ENCODE assay signal across 27 mouse cellular contexts in the genomic region with DNA sequence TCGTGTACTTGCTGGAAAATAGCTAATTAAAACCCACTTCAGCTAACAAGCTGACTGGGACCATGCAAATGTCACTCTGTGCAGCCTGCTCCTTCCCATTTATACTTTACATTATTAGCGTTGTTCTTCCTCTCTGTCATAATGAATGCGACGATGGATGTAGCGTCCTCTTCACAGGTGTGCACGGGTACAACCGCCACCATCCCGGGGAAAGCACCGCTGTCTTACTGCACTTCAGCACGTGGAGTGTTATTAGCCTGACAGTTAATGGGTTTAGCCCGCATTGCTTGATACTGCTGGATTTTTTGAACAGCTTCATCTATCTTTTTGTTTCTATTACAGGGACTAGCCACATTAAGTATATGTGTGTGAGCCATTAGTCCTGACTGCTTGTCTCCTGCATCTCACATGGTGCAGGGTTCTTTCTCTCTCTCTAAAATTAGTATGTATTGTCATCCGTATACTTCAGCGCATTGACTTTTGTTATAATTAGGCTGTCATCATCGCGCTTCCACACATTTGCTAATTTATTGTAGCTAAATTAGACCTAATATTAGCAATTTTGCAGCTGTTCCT.
DNase-seq lines count a peak whose midpoint lies in the region; ATAC-seq and TF ChIP-seq lines count a peak whose summit lies in the region.
"Had no signal": no experiment of that assay in that cellular context is flagged by ENCODE, and none has a peak within 500 bp of the region (broad histone marks: within the 10 kb centered on the region; RNA-seq: fewer than 3 reads in every experiment).

No protein-coding gene starts in this region.

- DNase-seq in forebrain, embryonic 11.5 days (ENCODE audit: low spot score) = no peak
- DNase-seq in left cerebral cortex, adult 11 months (ENCODE audit: low spot score) = peak; percentile 1
- no peak for DNase-seq in left cerebral cortex, postnatal 25 days (ENCODE audit: low spot score in 2 of 2)
- DNase-seq in forebrain, embryonic 14.5 days (ENCODE audit: low spot score) = peak; percentile 30
- peak; percentile 22 for DNase-seq in forebrain, postnatal 0 days
- DNase-seq in gastrocnemius, postnatal 36 days = no peak
- DNase-seq: adrenal gland, adult 8-10 months; adrenal gland, postnatal 25 days; cerebellum, adult 11 months; cerebellum, adult 2 months; cerebellum, adult 9-11 months; cerebellum, postnatal 25 days; gastrocnemius, adult 2 months; gastrocnemius, postnatal 14 days; heart, adult 2 months; heart, postnatal 14 days; heart, postnatal 4 days; kidney, adult 2 months had no signal

- peak; percentile 58; the same call in 1 of the 2 replicates for ATAC-seq in forebrain, embryonic 12.5 days (ENCODE audit: low FRiP score)
- ATAC-seq in forebrain, embryonic 11.5 days (replicated peaks; ENCODE audit: low FRiP score) = no peak
- ATAC-seq in forebrain, embryonic 14.5 days = peak; percentile 44; the same call in 1 of the 2 replicates
- peak; percentile 80 for ATAC-seq in forebrain, postnatal 0 days
- no peak for ATAC-seq in intestine, postnatal 0 days
- ATAC-seq: activated CD4-positive, CD25-positive, alpha-beta regulatory T cell, adult 4 months; intestine, embryonic 15.5 days had no signal

- H3K4me1 ChIP-seq in forebrain, embryonic 12.5 days = no peaks in the 10 kb centered on the region
- no peaks in the 10 kb centered on the region for H3K4me1 ChIP-seq in forebrain, embryonic 11.5 days (replicated peaks; ENCODE audit: control insufficient read depth, insufficient read depth, low read length)
- H3K4me1 ChIP-seq in forebrain, embryonic 14.5 days (ENCODE audit: control insufficient read depth, insufficient read depth, low read length) = no peaks in the 10 kb centered on the region
- H3K4me1 ChIP-seq in forebrain, postnatal 0 days (ENCODE audit: insufficient read depth) = no peaks in the 10 kb centered on the region
- H3K4me1 ChIP-seq in intestine, postnatal 0 days (replicated peaks; ENCODE audit: control insufficient read depth, insufficient read depth, low read length) = no peaks in the 10 kb centered on the region
- H3K4me1 ChIP-seq: embryonic facial prominence, embryonic 12.5 days; embryonic facial prominence, embryonic 15.5 days; heart, embryonic 10.5 days; heart, embryonic 13.5 days; hindbrain, embryonic 15.5 days; intestine, embryonic 15.5 days had no signal

- H3K9me3 ChIP-seq in forebrain, embryonic 12.5 days = no peaks in the 10 kb centered on the region
- no peaks in the 10 kb centered on the region for H3K9me3 ChIP-seq in forebrain, embryonic 11.5 days (ENCODE audit: control insufficient read depth, low read length)
- no peaks in the 10 kb centered on the region for H3K9me3 ChIP-seq in forebrain, embryonic 14.5 days (replicated peaks; ENCODE audit: control insufficient read depth, low read length)
- H3K9me3 ChIP-seq in forebrain, postnatal 0 days (ENCODE audit: low read length) = no peaks in the 10 kb centered on the region
- no peaks in the 10 kb centered on the region for H3K9me3 ChIP-seq in intestine, postnatal 0 days (ENCODE audit: control insufficient read depth)
- H3K9me3 ChIP-seq: embryonic facial prominence, embryonic 12.5 days; embryonic facial prominence, embryonic 15.5 days; heart, embryonic 10.5 days; heart, embryonic 13.5 days; hindbrain, embryonic 15.5 days; intestine, embryonic 15.5 days had no signal

- H3K4me3 ChIP-seq in forebrain, embryonic 12.5 days (replicated peaks) = no peak overlapping the region
- H3K4me3 ChIP-seq in forebrain, embryonic 11.5 days (ENCODE audit: low read depth, low read length) = no peak overlapping the region
- no peak overlapping the region for H3K4me3 ChIP-seq in forebrain, embryonic 14.5 days (ENCODE audit: low read depth, low read length)
- H3K4me3 ChIP-seq in forebrain, postnatal 0 days (ENCODE audit: low read depth, low read length) = no peak overlapping the region
- H3K4me3 ChIP-seq in intestine, postnatal 0 days (ENCODE audit: low read depth, low read length) = no peak overlapping the region
- H3K4me3 ChIP-seq: embryonic facial prominence, embryonic 12.5 days; embryonic facial prominence, embryonic 15.5 days; gastrocnemius, adult 2 months; heart, adult 2 months; heart, embryonic 10.5 days; heart, embryonic 13.5 days; hindbrain, embryonic 15.5 days; intestine, embryonic 15.5 days had no signal

- H3K36me3 ChIP-seq in forebrain, embryonic 12.5 days (replicated peaks) = no peaks in the 10 kb centered on the region
- H3K36me3 ChIP-seq in forebrain, embryonic 11.5 days (ENCODE audit: control insufficient read depth, insufficient read depth, low read length) = no peaks in the 10 kb centered on the region
- H3K36me3 ChIP-seq in forebrain, embryonic 14.5 days (ENCODE audit: control insufficient read depth, insufficient read depth, low read length) = no peaks in the 10 kb centered on the region
- no peaks in the 10 kb centered on the region for H3K36me3 ChIP-seq in forebrain, postnatal 0 days (ENCODE audit: insufficient read depth)
- H3K36me3 ChIP-seq in intestine, postnatal 0 days (ENCODE audit: control insufficient read depth, insufficient read depth) = no peaks in the 10 kb centered on the region
- H3K36me3 ChIP-seq: embryonic facial prominence, embryonic 12.5 days; embryonic facial prominence, embryonic 15.5 days; heart, embryonic 10.5 days; heart, embryonic 13.5 days; hindbrain, embryonic 15.5 days; intestine, embryonic 15.5 days had no signal

- no peak overlapping the region for H3K9ac ChIP-seq in forebrain, embryonic 12.5 days
- H3K9ac ChIP-seq in forebrain, embryonic 11.5 days (ENCODE audit: low read length) = no peak overlapping the region
- H3K9ac ChIP-seq in forebrain, embryonic 14.5 days (ENCODE audit: low read length) = no peak overlapping the region
- no peak overlapping the region for H3K9ac ChIP-seq in forebrain, postnatal 0 days
- no peak overlapping the region for H3K9ac ChIP-seq in intestine, postnatal 0 days (ENCODE audit: low read depth, low read length)
- H3K9ac ChIP-seq: embryonic facial prominence, embryonic 12.5 days; embryonic facial prominence, embryonic 15.5 days; heart, embryonic 13.5 days; hindbrain, embryonic 15.5 days; intestine, embryonic 15.5 days had no signal

- H3K27ac ChIP-seq in forebrain, embryonic 12.5 days = peak overlapping the region; percentile 42; the same call in 1 of the 2 replicates
- no peak overlapping the region for H3K27ac ChIP-seq in forebrain, embryonic 11.5 days (ENCODE audit: low read depth, low read length)
- no peak overlapping the region for H3K27ac ChIP-seq in forebrain, embryonic 14.5 days (ENCODE audit: low read depth, low read length)
- peak overlapping the region; percentile 21; the same call in 1 of the 2 replicates for H3K27ac ChIP-seq in forebrain, postnatal 0 days (ENCODE audit: low read depth, low read length)
- H3K27ac ChIP-seq in intestine, postnatal 0 days (ENCODE audit: low read depth, low read length) = no peak overlapping the region
- H3K27ac ChIP-seq: embryonic facial prominence, embryonic 12.5 days; embryonic facial prominence, embryonic 15.5 days; gastrocnemius, adult 2 months; heart, adult 2 months; heart, embryonic 10.5 days; heart, embryonic 13.5 days; hindbrain, embryonic 15.5 days; intestine, embryonic 15.5 days had no signal

- intact Hi-C loops in left cerebral cortex, postnatal 25 days (cut with DNase I) = no loop called here
- intact Hi-C loops in gastrocnemius, postnatal 36 days (cut with DNase I) = no loop called here

- H3K27me3 ChIP-seq in forebrain, embryonic 12.5 days = no peaks in the 10 kb centered on the region
- no peaks in the 10 kb centered on the region for H3K27me3 ChIP-seq in forebrain, embryonic 11.5 days (ENCODE audit: control insufficient read depth, insufficient read depth, low read length)
- no peaks in the 10 kb centered on the region for H3K27me3 ChIP-seq in forebrain, embryonic 14.5 days (replicated peaks; ENCODE audit: control insufficient read depth, insufficient read depth, low read length)
- no peaks in the 10 kb centered on the region for H3K27me3 ChIP-seq in forebrain, postnatal 0 days (ENCODE audit: insufficient read depth, low read length)
- no peaks in the 10 kb centered on the region for H3K27me3 ChIP-seq in intestine, postnatal 0 days (replicated peaks; ENCODE audit: control insufficient read depth, insufficient read depth, low read length)
- H3K27me3 ChIP-seq: embryonic facial prominence, embryonic 12.5 days; embryonic facial prominence, embryonic 15.5 days; heart, embryonic 13.5 days; hindbrain, embryonic 15.5 days; intestine, embryonic 15.5 days had no signal

- no peak overlapping the region for H3K4me2 ChIP-seq in forebrain, embryonic 12.5 days
- no peak overlapping the region for H3K4me2 ChIP-seq in forebrain, embryonic 11.5 days (ENCODE audit: low read depth, low read length, severe bottlenecking)
- H3K4me2 ChIP-seq in forebrain, embryonic 14.5 days (ENCODE audit: low read length) = no peak overlapping the region
- H3K4me2 ChIP-seq in forebrain, postnatal 0 days (ENCODE audit: low read depth) = no peak overlapping the region
- H3K4me2 ChIP-seq in intestine, postnatal 0 days (replicated peaks; ENCODE audit: low read depth) = no peak overlapping the region
- H3K4me2 ChIP-seq: embryonic facial prominence, embryonic 12.5 days; embryonic facial prominence, embryonic 15.5 days; heart, embryonic 13.5 days; hindbrain, embryonic 15.5 days; intestine, embryonic 15.5 days had no signal

- 73% methylated on average over 15 of the region's 15 CpGs for WGBS in forebrain, embryonic 12.5 days
- 86% methylated on average over 15 of the region's 15 CpGs for WGBS in forebrain, embryonic 11.5 days
- 69% methylated on average over 15 of the region's 15 CpGs for WGBS in forebrain, embryonic 14.5 days
- WGBS in forebrain, postnatal 0 days = 57% methylated on average over 15 of the region's 15 CpGs
- 91% methylated on average over 15 of the region's 15 CpGs for WGBS in intestine, postnatal 0 days

- TF ChIP-seq CTCF in forebrain, postnatal 0 days (IDR thresholded peaks at IDR 0.05; ENCODE audit: low read depth) = no peak
- no peak for TF ChIP-seq CTCF in intestine, postnatal 0 days (IDR thresholded peaks at IDR 0.05; ENCODE audit: low read depth)

Comparison
In these comparisons a context has a peak if more than half of its experiments do, and no peak if none do; other contexts are left out.
1. ATAC-seq: peak in forebrain, embryonic 12.5 days (single experiment), forebrain, embryonic 14.5 days (single experiment) and forebrain, postnatal 0 days (single experiment); none in forebrain, embryonic 11.5 days (single experiment) and intestine, postnatal 0 days (single experiment).
2. H3K27ac ChIP-seq: peak in forebrain, embryonic 12.5 days (single experiment) and forebrain, postnatal 0 days (single experiment); none in forebrain, embryonic 11.5 days (single experiment), forebrain, embryonic 14.5 days (single experiment) and intestine, postnatal 0 days (single experiment).
3. DNase-seq: peak in left cerebral cortex, adult 11 months (single experiment), forebrain, embryonic 14.5 days (single experiment) and forebrain, postnatal 0 days (single experiment); none in forebrain, embryonic 11.5 days (single experiment), left cerebral cortex, postnatal 25 days (0 of 2) and gastrocnemius, postnatal 36 days (0 of 2).